Mouse (Mus musculus) E14TG2a.4 (cell line): ENCODE results near the gene Smyd1.

Experiments
- CTCF ChIP-seq: conservative IDR thresholded peaks from 2 replicates; pipeline ENCODE4 v1.5.1; 2014; ENCODE audit warnings: low read length
- NANOG ChIP-seq: IDR thresholded peaks from 2 replicates; pipeline ENCODE4 v1.6.1; 2014; ENCODE audit warnings: borderline replicate concordance, low read length, mixed read lengths

GRCm38 (mm10) chr6:71322491-71322921 lies 473 bp upstream of the Smyd1 start, which contains the start of gene Cd8b1:
- TF ChIP-seq CTCF, result no peak
- TF ChIP-seq NANOG, result no peak
